Comparison of ENCODE assay signal across 8 mouse cellular contexts in genomic region chr2:59160605-59160963, GRCm38 (mm10). TPM values are rescaled to one million over a fixed set of nuclear protein-coding genes. Genes with fewer than 3 reads are reported as not detected.
DNase-seq lines count a peak whose midpoint lies in the region; ATAC-seq lines count a peak whose summit lies in the region.

TSS of gene Ccdc148 (minus strand) at chr2:59160683.
TSS of gene Pkp4 (plus strand) at chr2:59160850.

- peak within 1 kb of the TSS; percentile 74 for H3K4me2 ChIP-seq in hindbrain, embryonic 14.5 days (replicated peaks)

- H3K9me3 ChIP-seq in hindbrain, embryonic 14.5 days (ENCODE audit: control insufficient read depth, low read length): no peaks in the 10 kb centered on the region

- WGBS in hindbrain, embryonic 14.5 days: under 1% methylated on average over 31 of the region's 37 CpGs

- H3K9ac ChIP-seq in hindbrain, embryonic 14.5 days: peak within 1 kb of the TSS; percentile 79

- H3K4me1 ChIP-seq in hindbrain, embryonic 14.5 days (replicated peaks; ENCODE audit: control insufficient read depth, insufficient read depth, low read length): peaks cover 12% of the 10 kb centered on the region

- ATAC-seq in hindbrain, embryonic 14.5 days (ENCODE audit: low FRiP score): peak; percentile 98

- peak within 1 kb of the TSS; percentile 97 for H3K4me3 ChIP-seq in hindbrain, embryonic 14.5 days (replicated peaks; ENCODE audit: low read length)

- DNase-seq in T-cell, adult 2 months (ENCODE audit: low spot score): peak; percentile 89
- peak; percentile 93 to 94 for DNase-seq in cerebellum, postnatal 14 days
- peak; percentile 89 to 93 for DNase-seq in frontal cortex, postnatal 36 days (ENCODE audit: low spot score in 2 of 2)
- DNase-seq in hindbrain, embryonic 14.5 days (ENCODE audit: low spot score): peak; percentile 96
- DNase-seq in layer of hippocampus, postnatal 25 days (ENCODE audit: extremely low spot score in 1 of 2, low spot score in 1 of 2): peak; percentile 70
- peak; percentile 93 for DNase-seq in lung, postnatal 14 days
- peak; percentile 92 for DNase-seq in ovary, postnatal 36 days (ENCODE audit: low spot score)
- DNase-seq in thymus, postnatal 14 days: peak; percentile 94

- H3K36me3 ChIP-seq in hindbrain, embryonic 14.5 days (replicated peaks; ENCODE audit: control insufficient read depth, insufficient read depth): no peaks in the 10 kb centered on the region

- peak within 1 kb of the TSS; percentile 84 for H3K27ac ChIP-seq in hindbrain, embryonic 14.5 days

- H3K27me3 ChIP-seq in hindbrain, embryonic 14.5 days (ENCODE audit: control insufficient read depth, insufficient read depth, low read length): no peaks in the 10 kb centered on the region

RNA-seq across cellular contexts. Expression of gene Ccdc148, which starts in this region (rescaled TPM):
- 2.8 and 3.4 TPM in 2 replicates for polyA plus RNA-seq in hindbrain, embryonic 14.5 days (2014; fragmentation: Nextera tagmentation; extraction: Ambion mirVana)
- 10 to 100 TPM; 11.3 to 12.7 TPM for total RNA-seq in layer of hippocampus, postnatal 25 days (2021)

RNA-seq across cellular contexts. Expression of gene Pkp4, which starts in this region (rescaled TPM):
- 29.1 and 29.4 TPM in 2 replicates for polyA plus RNA-seq in hindbrain, embryonic 14.5 days (2014; fragmentation: Nextera tagmentation; extraction: Ambion mirVana)
- total RNA-seq in layer of hippocampus, postnatal 25 days (2021): 100 to 1,000 TPM; 274 to 299 TPM

Comparison
In these comparisons a context has a peak if more than half of its experiments do, and no peak if none do; other contexts are left out.
1. Peak in every context shown above with its lines: DNase-seq, ATAC-seq, H3K4me3 ChIP-seq and H3K27ac ChIP-seq.